Mouse (Mus musculus) heart, embryonic 11.5 days (tissue): Measurements from ENCODE around the gene Tubb3. TPM values are rescaled to one million over a fixed set of nuclear protein-coding genes. Genes with fewer than 3 reads are reported as not detected.
"Not testable (repeated sequence)": the region's sequence is repeated elsewhere in the genome, so short reads cannot be mapped to it uniquely, and the experiment has no call there.

ENCODE experiments used
- ATAC-seq: fragments of 200-750 bp; cut with Nextera tagmentation; replicated peaks from 2 replicates; pipeline ENCODE4 v1.8.0; 2017; ENCODE audit warnings: moderate library complexity; ENCODE audit not compliant: insufficient number of reproducible peaks, low FRiP score, low TSS enrichment
- H3K27ac ChIP-seq: fragments of 300-500 bp; sonication (generic); 2 replicates; pipeline ENCODE4 v1.5.1; 2014; ENCODE audit warnings: mild to moderate bottlenecking, low read depth, low read length
- H3K27me3 ChIP-seq: fragments of 300-500 bp; sonication (generic); 2 replicates; pipeline ENCODE4 v1.6.1; 2014; ENCODE audit warnings: mild to moderate bottlenecking, low read length, mixed read lengths; ENCODE audit not compliant: control insufficient read depth, insufficient read depth
- H3K36me3 ChIP-seq: fragments of 300-500 bp; sonication (generic); 2 replicates; pipeline ENCODE4 v1.6.1; 2014; ENCODE audit warnings: mild to moderate bottlenecking, low read length, moderate library complexity, mixed read lengths; ENCODE audit not compliant: control insufficient read depth, insufficient read depth
- H3K4me1 ChIP-seq: fragments of 300-500 bp; sonication (generic); 2 replicates; pipeline ENCODE4 v1.6.1; 2014; ENCODE audit warnings: low read length; ENCODE audit not compliant: control insufficient read depth, insufficient read depth
- H3K4me2 ChIP-seq: fragments of 300-500 bp; sonication (generic); 2 replicates; pipeline ENCODE4 v1.6.1; 2014; ENCODE audit warnings: mild to moderate bottlenecking, moderate library complexity
- H3K4me3 ChIP-seq: fragments of 300-500 bp; sonication (generic); 2 replicates; pipeline ENCODE4 v1.5.1; 2014; ENCODE audit warnings: low read depth, low read length
- H3K9ac ChIP-seq: fragments of 300-500 bp; sonication (generic); 2 replicates; pipeline ENCODE4 v1.6.1; 2014; ENCODE audit warnings: mild to moderate bottlenecking, low read depth, low read length, moderate library complexity
- H3K9me3 ChIP-seq: fragments of 300-500 bp; sonication (generic); replicated peaks from 2 replicates; pipeline ENCODE4 v1.6.1; 2016; ENCODE audit warnings: low read length; ENCODE audit not compliant: control insufficient read depth
- WGBS: fragments of 180-500 bp; shearing (Covaris S2); extraction: QIAGEN DNeasy Blood & Tissue Kit; methylation state at CpG from one replicate; pipeline ENCODE4 v1.1.7; 2014; ENCODE audit not compliant: insufficient replicate concordance; 5-methylcytosine and 5-hydroxymethylcytosine counted together
- polyA plus RNA-seq: library from polyadenylated mRNA; unstranded; fragments of >200 nt; fragmentation: Nextera tagmentation; extraction: Ambion mirVana; gene quantifications from 2 replicates; pipeline ENCODE4 v1.2.1, GENCODE M21; 2014

Tubb3 gene
- polyA plus RNA-seq, 1 experiment from 2014 or later: 13.8 TPM

GRCm38 (mm10) chr8:123426511-123427509, 15.6 kb downstream of the Tubb3 start:
- no peaks in the 10 kb centered on the region for H3K27me3 ChIP-seq
- H3K4me3 ChIP-seq: no peak overlapping the region
- WGBS: 92% methylated on average over 27 of the region's 27 CpGs
- no peak for ATAC-seq
- H3K4me1 ChIP-seq: no peaks in the 10 kb centered on the region
- H3K27ac ChIP-seq: no peak overlapping the region
- no peak overlapping the region for H3K4me2 ChIP-seq
- H3K9ac ChIP-seq: no peak overlapping the region
- H3K36me3 ChIP-seq: no peaks in the 10 kb centered on the region
- peaks cover 26% of the 10 kb centered on the region for H3K9me3 ChIP-seq

DNA sequence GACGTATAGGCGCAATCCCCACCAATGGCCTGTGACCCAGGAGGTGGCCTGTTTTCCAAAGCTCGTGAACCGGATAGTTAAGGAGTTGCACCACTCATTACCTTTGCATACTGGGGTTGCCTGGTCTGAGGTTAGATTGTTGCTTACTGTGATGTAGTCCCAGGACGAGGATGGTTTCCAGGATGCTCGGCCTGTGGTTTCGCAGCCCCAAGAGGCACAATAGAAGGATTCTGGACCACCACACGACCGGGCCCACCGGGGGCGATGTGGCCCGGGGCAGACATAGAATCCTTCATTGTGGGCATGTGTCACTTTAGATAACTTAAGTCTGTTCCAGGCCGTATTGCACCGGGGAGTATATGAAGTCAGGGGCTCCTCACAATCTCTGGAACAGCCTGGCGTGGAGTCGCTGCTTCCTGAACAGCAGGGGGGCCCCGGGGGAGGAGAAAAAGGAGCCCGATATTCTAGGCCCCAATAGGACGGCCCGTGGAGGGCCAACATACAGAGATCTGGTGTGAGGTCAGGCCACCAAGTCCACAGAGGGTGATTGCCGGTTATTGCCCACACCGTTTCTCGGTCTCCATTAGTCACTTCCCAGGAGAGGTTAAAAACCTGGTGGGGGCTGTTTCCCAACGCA, 16.5 kb downstream of the Tubb3 start:
- no peak overlapping the region for H3K4me3 ChIP-seq
- H3K9me3 ChIP-seq: peaks cover 31% of the 10 kb centered on the region
- ATAC-seq: no peak
- H3K9ac ChIP-seq: no peak overlapping the region
- H3K27ac ChIP-seq: no peak overlapping the region
- 94% methylated on average over 24 of the region's 24 CpGs for WGBS
- no peak overlapping the region for H3K4me2 ChIP-seq
- H3K4me1 ChIP-seq: no peaks in the 10 kb centered on the region
- H3K27me3 ChIP-seq: no peaks in the 10 kb centered on the region
- H3K36me3 ChIP-seq: no peaks in the 10 kb centered on the region

DNA sequence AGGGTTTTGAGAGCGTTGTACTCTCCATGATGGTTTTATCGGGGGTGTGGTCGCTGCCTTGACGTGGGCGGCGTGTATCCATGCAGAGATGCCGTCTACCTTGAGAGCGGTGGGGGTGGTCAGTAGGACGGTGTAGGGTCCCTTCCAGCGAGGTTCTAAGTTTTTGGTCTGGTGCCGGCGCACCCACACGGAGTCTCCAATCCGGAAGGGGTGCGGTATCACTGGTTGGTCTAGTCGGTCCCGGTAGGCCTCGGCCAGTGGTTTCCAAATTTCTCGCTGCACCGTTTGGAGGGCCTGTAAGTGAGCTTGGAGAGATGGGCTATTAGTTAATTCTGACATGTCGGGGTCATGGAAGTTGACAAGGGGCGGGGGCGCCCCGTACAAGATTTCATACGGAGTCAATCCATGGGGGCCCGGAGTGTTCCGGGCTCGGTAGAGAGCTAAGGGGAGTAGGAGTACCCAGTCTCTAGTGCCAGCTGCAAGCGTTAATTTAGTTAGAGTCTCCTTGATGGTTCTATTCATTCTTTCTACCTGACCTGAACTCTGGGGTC, 17.2 kb downstream of the Tubb3 start:
- Histone ChIP-seq H3K27me3 (no peaks in the 10 kb centered on the region), H3K36me3 (no peaks in the 10 kb centered on the region), H3K4me3 (no peak overlapping the region), H3K27ac (no peak overlapping the region), H3K4me2 (no peak overlapping the region), H3K4me1 (no peaks in the 10 kb centered on the region), H3K9me3 (peaks cover 31% of the 10 kb centered on the region), H3K9ac (no peak overlapping the region)
- 96% methylated on average over 29 of the region's 29 CpGs for WGBS
- ATAC-seq: no peak

GRCm38 (mm10) chr8:123428939-123429721, 17.9 kb downstream of the Tubb3 start:
- no peak overlapping the region for H3K27ac ChIP-seq
- H3K4me1 ChIP-seq: no peaks in the 10 kb centered on the region
- no peak overlapping the region for H3K4me3 ChIP-seq
- WGBS: 90% methylated on average over 23 of the region's 23 CpGs
- peaks cover 31% of the 10 kb centered on the region for H3K9me3 ChIP-seq
- H3K36me3 ChIP-seq: no peaks in the 10 kb centered on the region
- H3K27me3 ChIP-seq: no peaks in the 10 kb centered on the region
- H3K4me2 ChIP-seq: no peak overlapping the region
- no peak for ATAC-seq
- H3K9ac ChIP-seq: no peak overlapping the region

GRCm38 (mm10) chr8:123429722-123430013, 18.4 kb downstream of the Tubb3 start:
- H3K27ac ChIP-seq, H3K9ac ChIP-seq, H3K27me3 ChIP-seq, H3K4me1 ChIP-seq, H3K4me2 ChIP-seq, ATAC-seq, H3K4me3 ChIP-seq, H3K36me3 ChIP-seq: not testable (repeated sequence)
- peaks cover 31% of the 10 kb centered on the region for H3K9me3 ChIP-seq
- WGBS: 92% methylated on average over 14 of the region's 15 CpGs

DNA sequence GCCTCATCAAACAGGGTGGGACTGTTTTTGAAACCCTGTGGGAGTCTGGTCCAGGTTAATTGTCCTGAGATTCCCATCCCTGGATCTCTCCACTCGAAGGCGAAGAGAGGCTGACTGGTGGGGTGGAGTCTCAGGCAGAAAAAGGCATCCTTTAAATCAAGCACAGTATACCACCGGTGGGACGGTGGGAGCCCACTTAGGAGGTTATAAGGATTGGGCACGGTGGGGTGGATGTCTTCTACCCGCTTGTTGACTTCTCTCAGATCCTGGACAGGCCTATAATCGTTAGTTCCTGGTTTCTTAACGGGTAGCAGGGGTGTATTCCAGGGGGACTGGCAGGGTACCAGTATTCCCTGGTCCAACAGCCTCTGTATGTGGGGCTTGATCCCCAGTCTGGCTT, 19.7 kb downstream of the Tubb3 start:
- H3K4me1 ChIP-seq, H3K9ac ChIP-seq, ATAC-seq, H3K27ac ChIP-seq, H3K36me3 ChIP-seq, H3K4me2 ChIP-seq, H3K27me3 ChIP-seq, H3K4me3 ChIP-seq: not testable (repeated sequence)
- 82% methylated on average over 8 of the region's 8 CpGs for WGBS
- H3K9me3 ChIP-seq: peaks cover 31% of the 10 kb centered on the region

DNA sequence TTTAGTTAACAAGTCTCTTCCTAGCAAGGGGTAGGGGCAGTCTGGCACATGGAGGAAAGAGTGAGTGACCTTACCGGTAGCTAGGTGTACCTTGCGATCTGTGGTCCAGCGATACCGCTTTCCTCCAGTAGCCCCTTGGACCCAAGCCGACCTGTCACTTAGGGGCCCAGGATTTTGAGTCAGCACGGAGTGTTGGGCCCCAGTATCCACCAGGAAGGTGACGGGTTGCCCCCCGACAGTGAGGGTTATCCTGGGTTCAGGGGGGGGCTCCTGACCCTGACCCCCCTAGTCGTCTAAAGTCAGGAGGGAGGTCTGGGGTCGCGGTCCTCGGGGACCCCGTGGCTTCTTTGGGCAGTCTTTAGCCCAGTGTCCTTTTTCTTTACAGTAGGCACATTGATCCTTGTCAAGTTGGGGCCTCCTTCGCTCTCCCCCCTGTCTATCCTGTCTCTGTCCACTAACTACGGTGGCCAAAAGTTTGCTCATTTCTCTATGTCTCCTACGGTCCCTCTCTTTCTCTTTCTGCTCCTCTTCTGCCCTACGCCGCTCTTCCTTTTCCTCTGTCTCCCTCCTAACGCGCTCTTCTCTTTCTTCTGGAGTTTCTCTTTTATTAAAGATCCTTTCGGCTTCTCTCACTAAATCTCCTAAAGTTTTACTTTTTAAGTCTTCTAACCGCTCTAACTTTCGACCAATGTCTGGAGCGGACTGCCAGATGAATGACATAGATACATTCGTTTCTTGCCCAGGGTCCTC, 20.6 kb downstream of the Tubb3 start:
- Histone ChIP-seq H3K9ac (no peak overlapping the region), H3K27ac (no peak overlapping the region)
- 91% methylated on average over 25 of the region's 25 CpGs for whole genome bisulfite sequencing

DNA sequence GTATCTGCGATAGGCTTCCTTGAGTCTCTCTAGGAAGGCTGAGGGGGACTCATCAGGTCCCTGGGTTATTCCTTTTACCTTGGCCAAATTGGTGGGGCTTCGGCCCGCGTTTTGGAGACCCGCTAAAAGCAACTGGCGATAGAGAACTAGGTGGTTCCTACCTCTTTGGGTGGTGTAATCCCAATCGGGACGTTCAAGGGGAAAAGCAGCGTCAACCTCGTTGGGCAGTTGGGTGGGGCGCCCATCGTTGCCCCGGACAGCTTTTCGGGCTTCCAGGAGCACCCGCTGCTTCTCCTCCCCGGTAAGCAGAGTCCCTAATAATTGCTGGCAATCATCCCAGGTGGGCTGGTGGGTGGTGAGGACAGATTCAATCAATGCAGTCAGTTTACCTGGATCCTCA, 21.2 kb downstream of the Tubb3 start:
- H3K36me3 ChIP-seq: no peaks in the 10 kb centered on the region

More for the DNA sequence above, 20.6 kb downstream of the Tubb3 start:
- peaks cover 29% of the 10 kb centered on the region for H3K9me3 ChIP-seq
- no peak overlapping the region for H3K4me3 ChIP-seq
- no peaks in the 10 kb centered on the region for H3K27me3 ChIP-seq
- H3K4me1 ChIP-seq: no peaks in the 10 kb centered on the region
- ATAC-seq: no peak
- H3K4me2 ChIP-seq: no peak overlapping the region
- H3K36me3 ChIP-seq: no peaks in the 10 kb centered on the region

More for the DNA sequence above, 21.2 kb downstream of the Tubb3 start:
- Histone ChIP-seq H3K27me3 (no peaks in the 10 kb centered on the region), H3K4me2 (no peak overlapping the region), H3K9me3 (peaks cover 25% of the 10 kb centered on the region), H3K4me3 (no peak overlapping the region), H3K9ac (no peak overlapping the region), H3K4me1 (no peaks in the 10 kb centered on the region), H3K27ac (no peak overlapping the region)
- no peak for ATAC-seq
- 95% methylated on average over 16 of the region's 16 CpGs for WGBS
